Mouse (Mus musculus): ENCODE data around the gene Slc25a21.

DNA sequence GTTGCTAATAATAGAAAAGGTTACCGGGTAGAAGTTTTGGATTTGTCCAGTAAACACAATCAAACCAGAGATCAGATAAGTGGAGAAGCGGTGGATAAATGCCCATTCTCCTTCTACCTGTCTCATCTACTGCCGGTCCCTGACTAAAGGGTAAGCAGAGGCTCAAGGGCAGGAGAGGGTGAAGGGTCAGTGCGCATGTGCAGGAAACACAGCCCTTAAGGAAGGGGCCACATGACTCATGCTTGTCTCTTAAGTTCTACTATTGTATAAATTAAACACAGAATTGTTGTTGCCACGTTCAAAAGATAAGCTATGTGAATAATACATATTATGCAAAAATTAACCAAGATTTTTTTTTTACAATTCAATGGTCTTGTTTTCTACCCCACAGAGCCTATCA, 98.9 kb downstream of the Slc25a21 start:
- TF ChIP-seq CTCF (IDR thresholded peaks at IDR 0.05; ENCODE audit: control insufficient read depth, insufficient read depth, insufficient read length) (no peak), USF1 (IDR thresholded peaks at IDR 0.05; ENCODE audit: low read depth) (no peak), MAX (IDR thresholded peaks at IDR 0.05) (no peak), FOSL1 (IDR thresholded peaks at IDR 0.05; ENCODE audit: insufficient read depth, low read length, poor library complexity, severe bottlenecking) (no peak)

Data from C2C12 (cell line).